Mouse (Mus musculus): Measurements from ENCODE around the gene Sppl2c. TPM values are rescaled to one million over a fixed set of nuclear protein-coding genes. Genes with fewer than 3 reads are reported as not detected.

The Sppl2c gene
- polyA plus RNA-seq, 1 experiment from 2014 or later, result not detected

DNA sequence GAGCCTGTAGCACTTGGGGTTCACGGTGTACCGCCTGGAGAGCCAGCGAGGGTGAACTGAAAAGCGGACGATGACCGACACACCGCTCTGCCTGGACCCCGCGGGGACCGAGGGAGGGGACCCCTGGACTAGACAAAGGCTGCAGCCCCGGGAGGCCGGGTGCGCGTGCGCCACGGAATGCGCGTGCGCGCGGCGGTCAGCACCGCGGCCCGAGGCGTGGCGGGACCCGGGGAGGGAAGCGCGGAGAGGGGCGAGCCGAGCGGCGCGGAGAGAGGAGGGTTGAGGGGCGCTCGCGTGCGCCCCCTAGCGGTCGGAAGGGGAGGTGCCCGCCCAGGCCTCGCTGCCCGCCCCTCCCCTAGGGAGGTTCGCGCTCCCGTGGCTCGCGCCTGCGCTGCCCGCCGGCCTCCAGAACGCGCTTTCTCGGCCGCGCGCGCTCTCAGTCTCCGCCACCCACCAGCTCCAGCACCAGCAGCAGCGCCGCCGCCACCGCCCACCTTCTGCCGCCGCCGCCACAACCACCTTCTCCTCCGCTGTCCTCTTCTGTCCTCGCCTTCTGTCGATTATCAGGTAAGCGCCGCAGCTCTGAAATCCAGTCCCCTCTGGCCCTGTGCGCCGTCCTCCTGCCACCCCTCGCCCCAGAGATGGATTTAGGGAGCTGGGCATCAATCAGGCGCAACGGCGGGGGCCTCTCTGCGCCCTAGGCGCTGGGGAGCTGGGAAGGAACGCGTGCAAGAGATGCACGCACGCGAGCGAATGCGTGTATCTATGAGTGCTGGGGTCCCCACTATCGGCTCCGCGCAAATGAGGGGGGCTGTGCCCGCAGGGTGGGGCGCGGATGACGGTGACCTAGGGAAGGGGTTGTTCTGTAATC is 45.1 kb downstream of the Sppl2c start, which contains the start of gene Mapt:
TSS of gene Mapt (plus strand) at position 350 of the 871 bp plus-strand sequence.
- Histone ChIP-seq H3K9me3 (replicated peaks) (no peaks in the 10 kb centered on the region), H3K4me1 (peaks cover 31% of the 10 kb centered on the region), H3K27ac (replicated peaks) (no peak within 1 kb of the TSS), H3K4me3 (replicated peaks) (peak within 1 kb of the TSS; percentile 62), H3K36me3 (no peaks in the 10 kb centered on the region), H3K27me3 (peaks cover 56% of the 10 kb centered on the region), H3K4me2 (replicated peaks) (peak within 1 kb of the TSS; percentile 93), H3K9ac (peak within 1 kb of the TSS; percentile 44)
- ATAC-seq (ENCODE audit: insufficient number of reproducible peaks, low FRiP score, low TSS enrichment, low read depth), result peak; percentile 90
- WGBS, result under 1% methylated on average over 75 of the region's 94 CpGs

DNA sequence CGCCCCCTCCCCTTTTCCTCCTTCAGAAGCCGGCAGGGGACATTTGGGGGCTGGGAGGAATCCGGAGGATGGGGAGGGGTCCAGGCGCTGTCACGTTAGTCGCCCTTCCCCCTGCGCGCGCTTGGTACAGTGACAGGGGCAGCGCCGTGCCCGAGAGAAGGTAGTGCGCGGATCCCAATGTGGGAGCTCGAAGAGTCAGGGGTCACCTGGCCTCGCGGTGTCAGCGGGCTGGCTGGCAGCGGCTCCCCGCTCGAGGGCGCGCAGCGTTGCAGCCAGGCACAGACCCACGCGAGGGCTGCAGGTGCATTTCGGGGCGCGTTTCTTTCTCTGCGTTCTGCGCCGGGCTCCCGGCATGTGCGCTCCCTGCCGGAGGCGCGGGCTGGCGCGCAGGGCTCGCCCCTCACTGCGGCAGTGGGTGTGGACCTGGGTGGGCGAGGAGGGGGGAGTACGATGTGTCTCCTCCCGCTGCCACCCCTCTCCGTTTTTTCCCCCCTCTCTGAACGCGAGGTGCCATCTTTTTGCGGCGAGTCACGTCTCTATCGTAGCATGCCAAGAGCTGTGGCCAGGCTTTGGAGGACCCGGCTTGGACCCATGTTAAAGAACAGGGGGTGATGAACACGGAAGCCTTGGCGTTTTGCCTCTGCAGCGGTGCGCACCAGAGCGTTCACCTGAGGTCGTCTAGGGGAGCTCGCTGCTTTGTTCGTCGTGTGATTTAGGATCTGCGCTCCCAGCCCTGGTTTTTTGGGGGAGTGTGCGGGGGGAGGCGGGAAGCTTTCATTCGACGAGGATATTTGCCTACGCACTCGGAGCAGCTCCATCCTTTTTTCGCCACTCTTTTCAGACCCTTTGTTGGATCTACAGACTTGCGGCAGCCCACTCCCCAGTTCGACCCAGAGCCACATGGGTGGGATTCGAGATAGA is 46.3 kb downstream of the Sppl2c start:
- Histone ChIP-seq H3K27ac (replicated peaks) (no peak overlapping the region), H3K4me3 (replicated peaks) (peak overlapping the region; percentile 62), H3K4me2 (replicated peaks) (peak overlapping the region; percentile 93)

DNA sequence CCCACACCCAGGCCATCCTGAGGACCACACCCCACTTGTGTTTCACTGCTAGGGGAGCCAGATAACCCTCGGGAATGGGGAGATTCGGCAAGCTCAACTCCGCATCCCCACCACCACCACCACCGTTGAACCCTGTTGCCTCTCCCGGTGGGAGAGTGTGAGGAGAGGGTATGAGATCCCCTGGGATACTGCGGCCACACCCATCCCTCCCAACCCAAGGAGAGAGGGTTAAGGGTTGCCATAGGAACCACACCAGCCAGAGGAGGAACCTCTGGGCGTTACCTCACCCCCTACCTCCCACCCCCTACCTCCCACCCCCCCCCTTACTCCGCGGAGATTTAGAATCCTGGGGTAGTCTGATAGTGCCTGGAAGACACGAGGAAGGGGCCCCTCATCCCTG is 47.0 kb downstream of the Sppl2c start:
- WGBS, result under 1% methylated on average over 10 of the region's 10 CpGs
- Histone ChIP-seq H3K27ac (replicated peaks) (no peak overlapping the region), H3K9me3 (replicated peaks) (no peaks in the 10 kb centered on the region), H3K27me3 (peaks cover 56% of the 10 kb centered on the region), H3K36me3 (no peaks in the 10 kb centered on the region), H3K9ac (no peak overlapping the region), H3K4me1 (peaks cover 37% of the 10 kb centered on the region), H3K4me3 (replicated peaks) (peak overlapping the region; percentile 62), H3K4me2 (replicated peaks) (peak overlapping the region; percentile 93)
- no peak for ATAC-seq (ENCODE audit: insufficient number of reproducible peaks, low FRiP score, low TSS enrichment, low read depth)

More for the DNA sequence above, 46.3 kb downstream of the Sppl2c start:
- H3K27me3 ChIP-seq, result peaks cover 56% of the 10 kb centered on the region
- no peak for ATAC-seq (ENCODE audit: insufficient number of reproducible peaks, low FRiP score, low TSS enrichment, low read depth)
- no peaks in the 10 kb centered on the region for H3K9me3 ChIP-seq (replicated peaks)
- no peaks in the 10 kb centered on the region for H3K36me3 ChIP-seq
- H3K9ac ChIP-seq, result peak overlapping the region; percentile 31
- peaks cover 36% of the 10 kb centered on the region for H3K4me1 ChIP-seq
- WGBS, result under 1% methylated on average over 72 of the region's 72 CpGs

DNA sequence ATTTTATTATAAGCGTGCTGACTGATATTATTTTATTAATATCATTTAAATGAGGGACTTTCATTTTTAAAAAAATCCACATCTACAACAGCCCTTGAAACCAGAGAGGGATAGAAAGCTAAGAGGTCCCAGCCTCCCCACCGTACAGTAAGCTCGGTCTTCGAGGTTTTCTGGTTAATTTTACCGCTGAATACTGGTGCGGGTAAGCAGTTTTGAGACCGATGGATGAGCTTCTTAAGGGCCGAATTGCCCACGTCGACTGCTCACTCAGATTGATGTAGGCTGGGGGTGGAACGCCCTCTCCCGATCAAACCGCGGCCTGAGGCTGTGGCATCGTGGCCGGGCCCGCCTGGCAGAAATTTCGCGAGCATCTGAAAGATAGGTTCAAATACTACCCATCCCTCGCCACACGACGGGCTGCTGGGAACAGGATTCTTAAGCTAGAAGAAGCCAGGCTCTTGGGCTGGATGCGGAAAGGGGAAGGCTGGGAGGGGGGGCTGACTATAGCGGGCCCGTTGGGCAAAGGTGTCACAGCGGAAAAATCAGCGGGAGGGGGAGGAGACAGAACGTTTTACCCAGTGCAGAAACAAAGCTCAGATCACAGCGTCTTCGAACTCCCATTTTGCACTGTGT is 47.6 kb downstream of the Sppl2c start:
- H3K4me3 ChIP-seq (replicated peaks), result no peak overlapping the region
- no peaks in the 10 kb centered on the region for H3K9me3 ChIP-seq (replicated peaks)
- WGBS, result 2% methylated on average over 30 of the region's 30 CpGs
- no peak overlapping the region for H3K4me2 ChIP-seq (replicated peaks)
- H3K9ac ChIP-seq, result no peak overlapping the region
- no peaks in the 10 kb centered on the region for H3K36me3 ChIP-seq
- H3K27me3 ChIP-seq, result peaks cover 56% of the 10 kb centered on the region
- H3K4me1 ChIP-seq, result peaks cover 37% of the 10 kb centered on the region
- no peak for ATAC-seq (ENCODE audit: insufficient number of reproducible peaks, low FRiP score, low TSS enrichment, low read depth)
- no peak overlapping the region for H3K27ac ChIP-seq (replicated peaks)

DNA sequence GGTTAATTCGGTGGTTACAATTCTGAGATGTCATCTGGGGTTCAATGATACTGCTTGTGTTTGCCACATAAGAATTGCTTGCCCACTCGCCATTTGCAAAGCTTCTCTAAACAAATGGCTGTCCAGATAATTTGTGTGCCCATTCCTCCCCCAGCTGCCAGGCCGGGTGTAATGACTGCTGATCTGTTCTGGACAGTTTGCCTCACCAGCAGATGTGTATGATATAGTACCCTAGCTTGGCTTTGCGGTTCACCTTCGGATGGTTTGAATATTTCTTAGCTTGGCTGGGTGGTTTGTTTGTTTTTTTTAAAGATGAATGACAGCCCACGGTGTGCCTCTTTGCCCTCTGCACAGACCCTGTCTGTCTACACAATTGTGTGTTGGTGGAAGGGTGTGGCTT is 48.6 kb downstream of the Sppl2c start:
- Histone ChIP-seq H3K36me3 (no peaks in the 10 kb centered on the region), H3K4me3 (replicated peaks) (no peak overlapping the region), H3K4me2 (replicated peaks) (no peak overlapping the region), H3K9ac (no peak overlapping the region), H3K4me1 (peaks cover 37% of the 10 kb centered on the region), H3K9me3 (replicated peaks) (no peaks in the 10 kb centered on the region), H3K27me3 (peaks cover 48% of the 10 kb centered on the region), H3K27ac (replicated peaks) (no peak overlapping the region)
- ATAC-seq (ENCODE audit: insufficient number of reproducible peaks, low FRiP score, low TSS enrichment, low read depth), result no peak
- 28% methylated on average over 6 of the region's 6 CpGs for WGBS

DNA sequence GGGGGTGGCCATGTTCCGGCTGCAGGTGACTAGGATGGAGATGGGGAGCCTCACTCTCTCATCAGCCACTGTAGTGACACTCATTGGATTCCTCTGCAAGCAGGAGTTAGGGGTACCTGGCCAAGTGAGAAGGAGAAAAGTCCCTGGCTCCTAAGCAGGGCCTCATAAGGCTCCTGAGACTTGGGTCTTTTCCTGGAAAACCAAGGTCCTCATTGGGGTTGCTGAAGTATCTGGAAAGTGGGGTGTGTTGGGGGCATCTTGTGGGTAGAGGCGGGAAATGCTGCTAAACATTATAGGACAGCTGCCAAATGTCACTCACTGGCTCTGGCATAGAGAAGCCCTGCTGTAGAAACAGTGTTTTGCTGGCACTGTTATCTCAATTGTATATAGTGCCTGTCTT is 49.8 kb downstream of the Sppl2c start:
- no peak overlapping the region for H3K4me3 ChIP-seq (replicated peaks)
- H3K9me3 ChIP-seq (replicated peaks), result no peaks in the 10 kb centered on the region
- no peaks in the 10 kb centered on the region for H3K36me3 ChIP-seq
- H3K27ac ChIP-seq (replicated peaks), result no peak overlapping the region
- ATAC-seq (ENCODE audit: insufficient number of reproducible peaks, low FRiP score, low TSS enrichment, low read depth), result no peak
- 65% methylated on average over 2 of the region's 2 CpGs for WGBS
- H3K4me1 ChIP-seq, result peaks cover 30% of the 10 kb centered on the region
- no peak overlapping the region for H3K9ac ChIP-seq
- no peak overlapping the region for H3K4me2 ChIP-seq (replicated peaks)
- peaks cover 48% of the 10 kb centered on the region for H3K27me3 ChIP-seq

DNA sequence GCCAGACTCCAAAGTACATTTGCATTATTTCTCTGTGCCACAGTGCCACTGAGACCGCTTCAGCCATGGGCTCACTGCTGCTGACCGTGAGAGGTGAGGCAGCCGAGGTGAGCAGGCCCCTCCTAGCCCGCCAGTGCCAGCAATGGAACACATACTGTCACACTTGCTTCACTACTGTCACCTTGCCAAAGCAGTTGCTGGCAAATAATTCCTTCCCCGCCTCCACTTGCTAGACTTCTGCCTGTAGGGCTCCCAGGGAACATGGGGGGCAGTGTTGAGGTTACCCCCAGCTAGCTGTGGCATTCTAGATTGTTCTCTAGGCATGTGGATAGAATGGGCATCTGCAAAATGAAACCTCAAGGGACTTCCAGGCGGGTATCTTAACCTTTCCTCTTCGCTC is 51.1 kb downstream of the Sppl2c start:
- Histone ChIP-seq H3K27me3 (peaks cover 41% of the 10 kb centered on the region), H3K4me1 (peaks cover 20% of the 10 kb centered on the region), H3K9me3 (replicated peaks) (no peaks in the 10 kb centered on the region), H3K4me2 (replicated peaks) (no peak overlapping the region), H3K27ac (replicated peaks) (no peak overlapping the region), H3K9ac (no peak overlapping the region), H3K4me3 (replicated peaks) (no peak overlapping the region), H3K36me3 (no peaks in the 10 kb centered on the region)
- WGBS, result 56% methylated on average over 7 of the region's 7 CpGs
- no peak for ATAC-seq (ENCODE audit: insufficient number of reproducible peaks, low FRiP score, low TSS enrichment, low read depth)

DNA sequence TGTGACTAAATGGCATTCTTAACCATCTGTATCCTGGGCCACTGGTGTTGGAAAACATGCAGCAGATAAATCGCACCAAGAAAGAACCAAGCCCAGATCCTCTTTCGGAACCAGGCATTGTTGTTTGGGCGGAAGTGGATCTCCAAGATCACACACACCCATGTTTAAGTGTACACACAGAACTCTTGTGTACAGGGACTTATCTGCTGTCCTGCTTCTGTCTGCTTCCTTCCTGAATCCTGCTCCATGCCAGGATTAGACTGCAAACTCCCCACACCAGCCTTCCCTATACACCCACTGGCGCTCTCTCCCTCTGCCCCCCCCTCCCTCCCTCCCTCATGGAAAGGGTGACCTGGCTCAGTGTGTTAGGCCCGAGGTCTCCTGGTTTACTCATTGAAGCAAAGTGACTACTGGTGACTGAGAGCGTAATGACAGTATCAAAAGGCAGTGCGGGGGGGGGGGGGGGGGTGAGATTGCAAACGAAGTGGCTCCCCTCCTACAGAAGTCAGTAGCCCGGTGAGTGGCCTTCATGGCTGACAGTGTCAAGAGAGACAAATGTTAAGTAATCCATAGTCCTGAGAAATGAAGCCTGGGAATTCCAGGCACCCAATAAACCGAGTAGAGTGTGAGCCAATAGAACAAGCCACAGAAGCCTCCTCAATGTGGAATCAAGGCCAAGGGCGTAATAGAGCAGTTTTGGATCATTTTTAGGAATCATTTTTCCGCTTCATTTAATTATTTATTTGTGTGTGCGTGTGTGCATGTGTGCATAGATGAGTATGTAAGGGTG is 52.0 kb downstream of the Sppl2c start:
- Histone ChIP-seq H3K36me3 (no peaks in the 10 kb centered on the region), H3K4me1 (peaks cover 10% of the 10 kb centered on the region), H3K27me3 (peaks cover 31% of the 10 kb centered on the region), H3K9me3 (replicated peaks) (no peaks in the 10 kb centered on the region), H3K9ac (no peak overlapping the region), H3K4me3 (replicated peaks) (no peak overlapping the region), H3K27ac (replicated peaks) (no peak overlapping the region), H3K4me2 (replicated peaks) (no peak overlapping the region)
- 71% methylated on average over 12 of the region's 13 CpGs for WGBS
- no peak for ATAC-seq (ENCODE audit: insufficient number of reproducible peaks, low FRiP score, low TSS enrichment, low read depth)

Data from embryonic facial prominence, embryonic 15.5 days (tissue).